Mouse (Mus musculus): ENCODE data around the gene Cacna1i. TPM values are rescaled to one million over a fixed set of nuclear protein-coding genes. Genes with fewer than 3 reads are reported as not detected.

The Cacna1i gene
- polyA plus RNA-seq, 1 experiment: not detected

DNA sequence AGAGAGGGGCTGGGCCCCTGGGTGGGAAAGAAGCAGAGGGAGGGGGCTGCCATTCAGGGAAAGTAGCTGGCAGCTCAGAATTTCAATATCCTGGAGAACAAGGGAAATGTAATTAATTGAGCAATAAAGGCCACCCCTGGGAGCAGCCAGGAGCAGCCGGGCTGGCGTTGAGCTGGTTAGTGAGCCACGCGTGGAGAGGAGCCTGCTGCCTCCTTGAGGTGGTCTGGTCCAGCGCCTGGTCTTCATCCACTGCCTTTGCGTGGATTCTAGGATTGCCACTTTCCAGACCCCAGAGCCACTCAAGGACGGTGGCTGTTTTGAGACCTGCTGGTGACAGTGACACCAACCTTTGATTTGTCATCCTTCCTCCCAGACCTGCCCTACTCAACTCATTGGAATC lies 59.5 kb downstream of the Cacna1i start:
- Histone ChIP-seq H3K9me3 (peaks cover 7% of the 10 kb centered on the region; the same call in 1 of the 2 replicates), H3K4me1 (peaks cover 5% of the 10 kb centered on the region), H3K4me3 (replicated peaks) (no peak overlapping the region), H3K27me3 (replicated peaks) (peaks cover 90% of the 10 kb centered on the region), H3K36me3 (replicated peaks; ENCODE audit: low read length) (no peaks in the 10 kb centered on the region)
- no peak for TF ChIP-seq GATA1 (IDR thresholded peaks at IDR 0.05; ENCODE audit: borderline replicate concordance, low read length)
- no peak for TF ChIP-seq FLI1 (IDR thresholded peaks at IDR 0.05; ENCODE audit: low read length)

DNA sequence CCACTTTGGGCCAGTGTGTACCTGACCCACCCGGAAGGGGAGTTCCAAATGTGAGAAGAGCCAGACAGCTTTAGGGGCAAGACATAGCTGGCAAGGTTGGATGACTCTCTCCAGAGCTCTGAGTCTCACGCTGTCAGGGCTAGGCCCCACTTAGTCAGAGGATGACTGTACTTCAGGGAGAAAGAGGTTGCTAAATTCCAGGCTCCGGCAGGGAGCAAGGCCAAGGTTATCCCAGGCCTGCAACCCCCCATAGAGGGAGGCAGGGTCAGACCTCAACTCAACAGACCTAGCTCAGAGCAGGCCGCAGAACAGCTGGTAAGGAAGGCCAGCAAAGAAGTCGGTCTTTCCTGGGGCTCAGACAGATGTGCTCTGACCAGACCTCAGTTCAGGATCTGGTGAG lies 63.4 kb downstream of the Cacna1i start:
- Histone ChIP-seq H3K9me3 (no peaks in the 10 kb centered on the region), H3K4me1 (peaks cover 5% of the 10 kb centered on the region), H3K36me3 (replicated peaks; ENCODE audit: low read length) (no peaks in the 10 kb centered on the region), H3K4me3 (replicated peaks) (no peak overlapping the region), H3K27me3 (replicated peaks) (peaks cover 74% of the 10 kb centered on the region)
- TF ChIP-seq FLI1 (IDR thresholded peaks at IDR 0.05; ENCODE audit: low read length) (no peak), GATA1 (IDR thresholded peaks at IDR 0.05; ENCODE audit: borderline replicate concordance, low read length) (no peak)

DNA sequence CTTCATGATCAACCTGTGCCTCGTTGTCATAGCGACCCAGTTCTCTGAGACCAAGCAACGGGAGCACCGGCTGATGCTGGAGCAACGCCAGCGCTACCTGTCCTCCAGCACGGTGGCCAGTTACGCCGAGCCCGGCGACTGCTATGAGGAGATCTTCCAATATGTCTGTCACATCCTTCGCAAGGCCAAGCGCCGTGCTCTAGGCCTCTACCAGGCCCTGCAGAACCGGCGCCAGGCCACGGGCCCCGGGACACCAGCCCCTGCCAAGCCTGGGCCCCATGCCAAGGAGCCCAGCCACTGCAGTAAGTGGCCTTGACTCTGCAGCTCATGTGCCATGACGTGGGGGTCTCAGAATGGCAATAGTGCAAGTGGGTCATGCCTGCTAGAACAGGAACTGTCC lies 71.8 kb downstream of the Cacna1i start:
- no peaks in the 10 kb centered on the region for H3K9me3 ChIP-seq
- no peaks in the 10 kb centered on the region for H3K36me3 ChIP-seq (replicated peaks; ENCODE audit: low read length)
- no peak overlapping the region for H3K4me3 ChIP-seq (replicated peaks)
- TF ChIP-seq FLI1 (IDR thresholded peaks at IDR 0.05; ENCODE audit: low read length) (no peak), GATA1 (IDR thresholded peaks at IDR 0.05; ENCODE audit: borderline replicate concordance, low read length) (no peak)
- peaks cover 69% of the 10 kb centered on the region for H3K27me3 ChIP-seq (replicated peaks)
- peaks cover 4% of the 10 kb centered on the region; the same call in 1 of the 2 replicates for H3K4me1 ChIP-seq

DNA sequence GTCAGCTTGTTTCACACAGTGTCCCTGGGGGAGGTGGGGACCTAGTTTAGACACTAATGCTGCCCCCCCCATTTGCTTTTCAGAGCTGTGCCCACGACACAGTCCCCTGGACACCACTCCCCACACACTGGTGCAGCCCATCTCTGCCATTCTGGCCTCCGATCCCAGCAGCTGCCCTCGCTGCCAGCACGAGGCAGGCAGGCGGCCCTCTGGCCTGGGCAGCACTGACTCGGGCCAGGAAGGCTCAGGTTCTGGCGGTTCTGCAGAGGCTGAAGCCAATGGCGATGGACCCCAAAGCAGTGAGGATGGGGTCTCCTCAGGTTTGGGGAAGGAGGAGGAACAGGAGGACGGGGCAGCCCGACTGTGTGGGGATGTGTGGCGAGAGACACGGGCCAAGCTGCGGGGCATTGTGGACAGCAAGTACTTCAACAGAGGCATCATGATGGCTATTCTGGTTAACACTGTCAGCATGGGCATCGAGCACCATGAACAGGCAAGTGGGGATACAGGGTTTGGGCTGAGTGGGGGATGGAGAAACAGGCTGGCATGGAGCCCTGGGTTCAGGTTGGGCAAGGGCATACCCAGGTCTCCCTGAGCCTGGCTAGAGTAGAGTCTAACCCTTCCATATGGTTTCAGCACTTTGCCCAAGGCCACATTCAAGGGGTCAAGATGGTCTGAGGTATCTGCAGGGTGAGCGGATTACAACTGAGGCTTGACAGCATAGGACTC lies 74.9 kb downstream of the Cacna1i start:
- TF ChIP-seq FLI1 (IDR thresholded peaks at IDR 0.05; ENCODE audit: low read length) (no peak), GATA1 (IDR thresholded peaks at IDR 0.05; ENCODE audit: borderline replicate concordance, low read length) (no peak)
- Histone ChIP-seq H3K27me3 (replicated peaks) (peaks cover 72% of the 10 kb centered on the region), H3K9me3 (no peaks in the 10 kb centered on the region), H3K4me3 (replicated peaks) (no peak overlapping the region), H3K4me1 (peaks cover 6% of the 10 kb centered on the region; the same call in 1 of the 2 replicates), H3K36me3 (replicated peaks; ENCODE audit: low read length) (no peaks in the 10 kb centered on the region)

DNA sequence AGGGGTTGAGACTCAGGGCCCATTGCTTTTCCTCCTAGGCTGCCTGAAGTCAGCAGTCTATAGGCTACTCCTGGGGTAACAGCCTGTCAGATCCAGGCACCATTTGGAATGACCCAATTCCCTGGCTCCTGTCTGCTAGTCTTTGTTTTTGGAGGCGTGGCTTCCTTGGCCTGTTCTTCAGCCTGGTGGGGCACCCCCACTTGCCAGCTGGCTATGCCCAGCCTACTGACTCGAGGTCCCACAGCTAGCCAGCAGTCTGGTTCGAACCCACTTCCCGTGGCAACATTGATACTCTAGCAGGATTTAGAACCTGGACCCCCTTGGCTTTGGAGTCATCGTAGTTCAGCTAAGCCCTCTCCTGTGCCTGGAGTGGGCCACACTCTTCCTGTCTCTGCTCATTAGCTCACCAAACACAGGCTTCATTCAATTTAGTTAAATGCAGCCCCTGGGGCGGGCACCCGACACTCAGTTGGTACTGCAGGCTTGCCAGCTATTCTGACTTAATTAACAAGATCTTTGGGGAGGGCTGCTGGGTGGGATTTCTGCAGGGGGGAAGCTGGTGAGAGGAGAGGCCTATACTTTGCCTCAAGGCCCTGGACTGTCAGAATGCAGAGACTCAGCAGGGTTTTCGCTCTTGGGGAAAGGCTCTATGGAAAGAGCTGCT lies 75.6 kb downstream of the Cacna1i start:
- Histone ChIP-seq H3K4me3 (replicated peaks) (no peak overlapping the region), H3K36me3 (replicated peaks; ENCODE audit: low read length) (no peaks in the 10 kb centered on the region), H3K9me3 (no peaks in the 10 kb centered on the region), H3K27me3 (replicated peaks) (peaks cover 73% of the 10 kb centered on the region), H3K4me1 (peaks cover 6% of the 10 kb centered on the region; the same call in 1 of the 2 replicates)
- no peak for TF ChIP-seq FLI1 (IDR thresholded peaks at IDR 0.05; ENCODE audit: low read length)
- TF ChIP-seq GATA1 (IDR thresholded peaks at IDR 0.05; ENCODE audit: borderline replicate concordance, low read length): no peak

DNA sequence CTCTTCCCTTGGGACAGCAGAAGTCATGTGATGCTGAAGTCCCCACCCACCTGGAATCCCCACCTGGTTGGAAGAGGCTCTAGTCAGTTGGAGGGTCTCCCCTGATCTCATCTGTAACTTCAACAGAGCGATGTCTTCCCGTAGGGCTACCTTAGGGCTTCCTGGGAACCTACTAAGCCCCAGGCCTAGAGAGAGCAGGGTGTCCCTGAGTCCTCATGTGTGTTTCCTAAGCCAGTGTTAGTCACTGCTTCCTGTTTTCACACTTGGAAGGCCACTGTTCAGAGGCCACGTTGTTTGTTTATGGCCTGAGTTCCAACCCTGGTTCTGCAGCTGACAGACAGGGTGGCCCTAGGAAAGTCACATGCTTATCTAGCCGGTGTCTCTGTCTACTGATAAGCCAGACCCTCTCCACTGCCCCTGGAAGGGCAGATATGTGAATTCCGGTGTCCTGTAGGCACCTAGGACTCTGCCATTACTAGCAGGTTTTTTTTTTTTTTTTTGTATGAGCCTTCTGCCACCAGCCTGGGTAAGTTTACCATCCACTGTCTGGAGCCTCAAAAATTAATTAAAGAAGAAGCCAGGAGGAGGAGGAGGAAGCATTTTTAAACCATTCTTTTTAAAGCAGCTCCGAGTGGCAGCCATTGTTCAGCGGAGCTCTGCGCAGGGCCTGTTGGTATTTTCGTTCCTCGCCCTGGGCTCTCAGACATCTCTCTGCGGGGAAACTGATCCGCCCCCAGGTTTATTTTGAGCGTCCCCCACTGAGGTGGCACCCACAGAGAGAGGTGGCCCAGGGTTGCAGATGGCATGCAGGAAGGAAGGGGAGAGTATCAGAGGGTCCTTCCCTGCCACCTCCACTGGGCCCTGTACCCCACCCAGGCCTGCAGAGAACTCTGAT lies 77.0 kb downstream of the Cacna1i start:
- Histone ChIP-seq H3K27me3 (replicated peaks) (peaks cover 71% of the 10 kb centered on the region), H3K9me3 (no peaks in the 10 kb centered on the region), H3K36me3 (replicated peaks; ENCODE audit: low read length) (no peaks in the 10 kb centered on the region), H3K4me3 (replicated peaks) (no peak overlapping the region), H3K4me1 (peaks cover 6% of the 10 kb centered on the region; the same call in 1 of the 2 replicates)
- TF ChIP-seq GATA1 (IDR thresholded peaks at IDR 0.05; ENCODE audit: borderline replicate concordance, low read length) (no peak), FLI1 (IDR thresholded peaks at IDR 0.05; ENCODE audit: low read length) (no peak)

DNA sequence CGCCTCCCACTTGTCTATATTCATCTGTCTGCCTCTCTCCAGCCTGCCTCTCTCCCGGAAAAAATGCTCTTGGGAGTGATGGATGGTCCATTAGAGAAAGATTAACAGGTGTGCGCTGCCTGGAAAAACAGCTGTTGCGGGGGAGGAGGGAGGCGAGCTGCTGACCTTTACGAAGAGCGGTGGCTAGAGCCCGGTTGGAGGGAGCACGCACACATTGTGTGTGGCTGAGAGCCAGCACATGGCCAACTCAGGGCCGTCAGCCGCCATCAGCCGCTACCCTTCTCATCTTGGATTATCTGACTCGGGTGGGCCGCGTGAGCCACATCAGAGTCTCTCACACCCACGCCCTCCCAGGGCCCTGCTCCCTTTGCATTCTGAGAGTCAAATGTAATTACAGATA lies 79.9 kb downstream of the Cacna1i start:
- Histone ChIP-seq H3K4me3 (replicated peaks) (no peak overlapping the region), H3K36me3 (replicated peaks; ENCODE audit: low read length) (no peaks in the 10 kb centered on the region), H3K4me1 (peaks cover 3% of the 10 kb centered on the region; the same call in 1 of the 2 replicates), H3K27me3 (replicated peaks) (peaks cover 70% of the 10 kb centered on the region), H3K9me3 (no peaks in the 10 kb centered on the region)
- TF ChIP-seq FLI1 (IDR thresholded peaks at IDR 0.05; ENCODE audit: low read length): no peak
- TF ChIP-seq GATA1 (IDR thresholded peaks at IDR 0.05; ENCODE audit: borderline replicate concordance, low read length): no peak

DNA sequence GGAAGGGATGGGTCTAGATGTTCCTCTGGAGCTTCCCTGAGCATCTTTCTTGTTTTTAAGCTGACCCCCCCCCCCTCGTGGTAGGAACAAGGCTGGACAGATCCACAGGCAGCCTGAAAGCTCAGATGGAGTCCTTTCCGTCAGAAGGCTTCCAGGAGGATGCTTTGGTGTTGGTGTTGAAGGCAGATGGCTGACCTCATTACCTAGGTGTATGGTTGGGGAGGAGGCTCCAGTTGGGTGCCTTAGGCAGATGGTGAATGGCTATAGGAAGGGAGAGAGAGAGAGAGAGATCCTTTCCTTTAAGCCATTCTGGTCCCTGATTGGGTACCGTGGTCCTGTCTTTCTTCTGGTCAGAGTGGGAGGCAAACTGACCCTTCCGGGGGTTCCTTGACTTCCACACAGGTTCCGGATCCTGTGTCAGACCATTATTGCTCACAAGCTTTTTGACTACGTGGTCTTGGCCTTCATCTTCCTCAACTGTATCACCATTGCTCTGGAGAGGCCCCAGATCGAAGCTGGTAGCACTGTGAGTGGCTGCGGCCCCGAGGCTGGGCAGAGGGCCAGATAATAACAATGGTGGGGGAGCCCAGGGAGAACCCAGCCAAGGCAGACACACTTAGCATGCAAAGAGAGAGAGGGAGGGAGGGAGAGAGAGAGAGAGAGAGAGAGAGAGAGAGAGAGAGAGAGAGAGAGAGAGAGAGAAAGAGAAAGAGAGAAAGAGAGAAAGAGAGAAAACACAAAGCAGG lies 86.4 kb downstream of the Cacna1i start:
- no peaks in the 10 kb centered on the region for H3K9me3 ChIP-seq
- no peaks in the 10 kb centered on the region for H3K36me3 ChIP-seq (replicated peaks; ENCODE audit: low read length)
- no peak for TF ChIP-seq GATA1 (IDR thresholded peaks at IDR 0.05; ENCODE audit: borderline replicate concordance, low read length)
- TF ChIP-seq FLI1 (IDR thresholded peaks at IDR 0.05; ENCODE audit: low read length): no peak
- H3K4me1 ChIP-seq: no peaks in the 10 kb centered on the region
- H3K27me3 ChIP-seq (replicated peaks): peaks cover 62% of the 10 kb centered on the region
- no peak overlapping the region for H3K4me3 ChIP-seq (replicated peaks)

DNA sequence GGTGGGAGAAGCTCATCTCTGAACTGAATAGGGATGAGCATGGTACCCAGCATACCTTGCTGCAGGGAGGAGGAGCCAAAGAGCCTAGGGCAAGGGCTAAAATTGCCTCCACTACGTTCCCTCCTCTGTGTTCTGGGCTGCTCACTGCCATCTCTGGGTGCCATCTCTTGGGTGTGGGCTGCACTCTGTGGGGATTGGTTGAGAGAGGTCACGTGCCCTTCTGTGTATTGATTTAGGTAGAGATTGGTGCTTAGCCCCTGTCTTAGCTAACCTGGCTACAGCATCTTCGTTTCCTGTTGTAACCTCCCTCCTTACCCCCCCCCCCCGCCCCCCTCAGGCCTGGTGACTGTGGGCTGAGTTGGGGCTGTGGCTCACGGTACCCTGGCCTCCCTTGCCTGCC lies 87.8 kb downstream of the Cacna1i start:
- H3K27me3 ChIP-seq (replicated peaks): peaks cover 61% of the 10 kb centered on the region

More for the DNA sequence above, 87.8 kb downstream of the Cacna1i start:
- Histone ChIP-seq H3K4me3 (replicated peaks) (no peak overlapping the region), H3K9me3 (no peaks in the 10 kb centered on the region), H3K36me3 (replicated peaks; ENCODE audit: low read length) (no peaks in the 10 kb centered on the region), H3K4me1 (no peaks in the 10 kb centered on the region)
- no peak for TF ChIP-seq GATA1 (IDR thresholded peaks at IDR 0.05; ENCODE audit: borderline replicate concordance, low read length)
- TF ChIP-seq FLI1 (IDR thresholded peaks at IDR 0.05; ENCODE audit: low read length): no peak
